ENCODE assay signal across 1 mouse cellular context in genomic region chr17:23726758-23727142, GRCm38 (mm10).
TF ChIP-seq lines count a peak whose summit lies in the region.

No protein-coding gene starts in this region.

TF ChIP-seq in ES-E14, 5 proteins besides CTCF, POLR2A, EP300 and RAD21 (continued from another document):
- TF ChIP-seq ZC3H11A (IDR thresholded peaks at IDR 0.05; ENCODE audit: borderline replicate concordance, low read depth, low read length) (no peak), CHD2 (IDR thresholded peaks at IDR 0.05; ENCODE audit: low read depth, low read length) (no peak)
